Mouse (Mus musculus): ENCODE measurements around the gene Mmrn2. TPM values are rescaled to one million over a fixed set of nuclear protein-coding genes. Genes with fewer than 3 reads are reported as not detected.

The Mmrn2 gene
- polyA plus RNA-seq, 1 experiment from 2014 or later: 5.7 TPM

GRCm38 (mm10) chr14:34382921-34383704 lies 7.8 kb downstream of the Mmrn2 start:
- Histone ChIP-seq H3K4me3 (ENCODE audit: low read depth, low read length) (no peak overlapping the region), H3K4me2 (replicated peaks; ENCODE audit: low read depth) (no peak overlapping the region), H3K27ac (ENCODE audit: low read depth, low read length) (no peak overlapping the region), H3K4me1 (replicated peaks; ENCODE audit: control insufficient read depth, insufficient read depth, low read length) (no peaks in the 10 kb centered on the region), H3K36me3 (ENCODE audit: control insufficient read depth, insufficient read depth) (no peaks in the 10 kb centered on the region), H3K27me3 (replicated peaks; ENCODE audit: control insufficient read depth, insufficient read depth, low read length) (no peaks in the 10 kb centered on the region), H3K9me3 (ENCODE audit: control insufficient read depth) (no peaks in the 10 kb centered on the region), H3K9ac (ENCODE audit: low read depth, low read length) (no peak overlapping the region)
- no peak for ATAC-seq
- WGBS: 91% methylated on average over 9 of the region's 9 CpGs
- no peak for TF ChIP-seq CTCF (IDR thresholded peaks at IDR 0.05; ENCODE audit: low read depth)

DNA sequence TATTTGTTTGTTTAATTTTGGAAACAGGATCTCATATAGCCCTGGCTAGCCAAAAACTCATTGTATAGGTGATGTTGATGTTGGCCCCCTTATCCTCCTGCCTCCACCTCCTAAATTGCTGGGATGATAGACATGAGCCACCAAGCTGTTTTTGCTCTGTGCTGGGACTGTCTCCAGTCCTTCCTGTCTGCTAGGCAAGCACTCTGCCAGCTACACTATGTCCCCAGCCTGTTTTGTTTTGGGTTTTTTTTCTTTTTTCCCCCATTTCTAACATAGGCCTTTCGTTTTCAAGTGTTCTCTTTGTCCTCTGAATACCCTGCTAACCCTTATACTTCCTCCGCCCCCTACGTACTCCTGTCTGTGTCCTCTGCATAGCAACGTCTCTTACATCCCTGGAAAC lies 18.0 kb downstream of the Mmrn2 start:
- Histone ChIP-seq H3K4me3 (ENCODE audit: low read depth, low read length) (no peak overlapping the region), H3K4me2 (replicated peaks; ENCODE audit: low read depth) (no peak overlapping the region), H3K36me3 (ENCODE audit: control insufficient read depth, insufficient read depth) (no peaks in the 10 kb centered on the region), H3K27ac (ENCODE audit: low read depth, low read length) (no peak overlapping the region), H3K27me3 (replicated peaks; ENCODE audit: control insufficient read depth, insufficient read depth, low read length) (no peaks in the 10 kb centered on the region), H3K9me3 (ENCODE audit: control insufficient read depth) (no peaks in the 10 kb centered on the region), H3K4me1 (replicated peaks; ENCODE audit: control insufficient read depth, insufficient read depth, low read length) (no peaks in the 10 kb centered on the region), H3K9ac (ENCODE audit: low read depth, low read length) (no peak overlapping the region)
- ATAC-seq: no peak
- 69% methylated on average over 4 of the region's 4 CpGs for WGBS
- TF ChIP-seq CTCF (IDR thresholded peaks at IDR 0.05; ENCODE audit: low read depth): no peak

DNA sequence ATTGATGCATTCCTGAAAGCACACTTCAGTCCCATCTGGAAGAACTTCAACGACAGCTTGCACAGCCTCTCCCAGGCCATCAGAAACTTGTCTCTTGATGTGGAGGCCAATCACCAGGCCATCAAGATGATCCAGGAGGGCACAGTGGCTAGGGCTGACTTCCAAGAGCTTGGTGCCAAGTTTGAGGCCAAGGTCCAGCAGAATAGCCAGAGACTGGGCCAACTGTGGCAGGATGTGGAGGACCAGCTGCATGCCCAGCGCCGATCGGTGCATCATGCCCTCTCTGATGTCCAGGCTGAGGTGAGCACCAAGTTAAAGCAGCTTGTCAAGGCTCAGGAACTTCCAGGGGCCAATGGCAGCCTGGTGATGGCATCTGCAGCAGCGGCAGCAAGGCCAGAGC lies 22.6 kb downstream of the Mmrn2 start:
- Histone ChIP-seq H3K27me3 (replicated peaks; ENCODE audit: control insufficient read depth, insufficient read depth, low read length) (no peaks in the 10 kb centered on the region), H3K4me2 (replicated peaks; ENCODE audit: low read depth) (no peak overlapping the region), H3K9me3 (ENCODE audit: control insufficient read depth) (no peaks in the 10 kb centered on the region), H3K36me3 (ENCODE audit: control insufficient read depth, insufficient read depth) (peaks cover 9% of the 10 kb centered on the region; the same call in 1 of the 2 replicates), H3K9ac (ENCODE audit: low read depth, low read length) (no peak overlapping the region), H3K27ac (ENCODE audit: low read depth, low read length) (no peak overlapping the region), H3K4me3 (ENCODE audit: low read depth, low read length) (no peak overlapping the region), H3K4me1 (replicated peaks; ENCODE audit: control insufficient read depth, insufficient read depth, low read length) (no peaks in the 10 kb centered on the region)
- TF ChIP-seq CTCF (IDR thresholded peaks at IDR 0.05; ENCODE audit: low read depth): no peak
- ATAC-seq: no peak
- WGBS: 94% methylated on average over 5 of the region's 5 CpGs

DNA sequence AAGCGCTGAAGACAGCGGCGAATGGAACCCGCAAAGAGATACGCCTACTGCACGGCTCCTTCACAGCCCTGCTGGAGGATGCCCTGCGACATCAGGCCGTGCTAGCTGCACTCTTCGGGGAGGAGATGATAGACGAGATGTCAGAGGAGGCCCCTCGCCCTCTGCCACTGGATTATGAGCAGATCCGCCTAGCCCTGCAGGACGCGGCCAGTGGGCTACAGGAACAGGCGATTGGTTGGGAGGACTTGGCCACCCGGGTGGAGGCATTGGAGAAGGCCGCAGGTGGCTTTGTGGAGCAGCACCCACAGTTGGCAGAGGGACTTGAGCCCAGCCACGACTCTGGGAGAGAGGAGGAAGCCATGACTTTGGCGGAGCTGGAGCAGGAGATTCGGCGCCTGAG lies 23.6 kb downstream of the Mmrn2 start:
- WGBS: 90% methylated on average over 21 of the region's 21 CpGs
- TF ChIP-seq CTCF (IDR thresholded peaks at IDR 0.05; ENCODE audit: low read depth): no peak
- no peak overlapping the region for H3K4me2 ChIP-seq (replicated peaks; ENCODE audit: low read depth)
- peaks cover 9% of the 10 kb centered on the region; the same call in 1 of the 2 replicates for H3K36me3 ChIP-seq (ENCODE audit: control insufficient read depth, insufficient read depth)
- H3K4me1 ChIP-seq (replicated peaks; ENCODE audit: control insufficient read depth, insufficient read depth, low read length): no peaks in the 10 kb centered on the region
- H3K9ac ChIP-seq (ENCODE audit: low read depth, low read length): no peak overlapping the region
- no peak overlapping the region for H3K4me3 ChIP-seq (ENCODE audit: low read depth, low read length)
- no peaks in the 10 kb centered on the region for H3K27me3 ChIP-seq (replicated peaks; ENCODE audit: control insufficient read depth, insufficient read depth, low read length)
- H3K27ac ChIP-seq (ENCODE audit: low read depth, low read length): no peak overlapping the region
- no peaks in the 10 kb centered on the region for H3K9me3 ChIP-seq (ENCODE audit: control insufficient read depth)
- ATAC-seq: no peak

DNA sequence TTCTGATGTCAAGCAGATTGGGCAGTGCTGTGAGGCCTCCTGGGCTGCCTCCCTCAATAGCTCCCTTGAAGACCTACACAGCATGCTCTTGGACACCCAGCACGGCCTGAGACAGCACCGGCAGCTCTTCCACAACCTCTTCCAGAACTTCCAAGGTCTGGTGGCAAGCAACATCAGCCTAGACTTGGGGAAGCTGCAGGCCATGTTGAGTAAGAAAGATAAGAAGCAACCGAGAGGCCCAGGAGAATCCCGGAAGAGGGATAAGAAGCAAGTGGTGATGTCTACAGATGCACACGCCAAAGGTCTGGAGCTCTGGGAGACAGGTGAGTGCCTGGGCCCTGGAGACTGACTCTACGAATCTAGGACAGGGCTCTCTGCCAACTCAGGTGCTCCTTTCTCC lies 24.0 kb downstream of the Mmrn2 start:
- H3K4me2 ChIP-seq (replicated peaks; ENCODE audit: low read depth): no peak overlapping the region
- no peak for TF ChIP-seq CTCF (IDR thresholded peaks at IDR 0.05; ENCODE audit: low read depth)
- no peak for ATAC-seq

DNA sequence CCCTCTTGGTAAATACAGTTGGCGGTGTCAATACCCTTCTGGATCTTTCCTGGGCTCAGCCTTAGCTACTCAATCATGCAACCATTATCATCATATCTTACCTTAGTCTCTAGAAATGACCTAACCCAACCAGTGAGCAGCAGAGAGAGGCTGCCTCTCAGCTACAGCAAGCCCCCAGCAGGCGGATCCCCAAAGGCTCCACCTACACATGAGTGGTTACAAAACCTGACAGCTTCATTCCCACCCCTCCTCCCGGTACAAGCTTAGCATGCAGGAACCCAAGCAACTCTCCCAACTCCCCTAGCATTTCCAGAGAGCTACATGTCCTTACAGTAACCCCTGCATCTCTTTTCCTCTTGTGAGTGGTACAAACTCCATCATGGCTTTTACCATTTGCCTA lies 24.8 kb downstream of the Mmrn2 start:
- Histone ChIP-seq H3K9ac (ENCODE audit: low read depth, low read length) (no peak overlapping the region), H3K9me3 (ENCODE audit: control insufficient read depth) (no peaks in the 10 kb centered on the region), H3K4me2 (replicated peaks; ENCODE audit: low read depth) (no peak overlapping the region), H3K36me3 (ENCODE audit: control insufficient read depth, insufficient read depth) (peaks cover 9% of the 10 kb centered on the region; the same call in 1 of the 2 replicates), H3K27me3 (replicated peaks; ENCODE audit: control insufficient read depth, insufficient read depth, low read length) (no peaks in the 10 kb centered on the region), H3K4me3 (ENCODE audit: low read depth, low read length) (no peak overlapping the region), H3K4me1 (replicated peaks; ENCODE audit: control insufficient read depth, insufficient read depth, low read length) (no peaks in the 10 kb centered on the region), H3K27ac (ENCODE audit: low read depth, low read length) (no peak overlapping the region)
- WGBS: 88% methylated on average over 3 of the region's 3 CpGs
- no peak for ATAC-seq
- TF ChIP-seq CTCF (IDR thresholded peaks at IDR 0.05; ENCODE audit: low read depth): no peak

More for the DNA sequence above, 24.0 kb downstream of the Mmrn2 start:
- H3K9ac ChIP-seq (ENCODE audit: low read depth, low read length): no peak overlapping the region
- 92% methylated on average over 6 of the region's 6 CpGs for WGBS
- H3K9me3 ChIP-seq (ENCODE audit: control insufficient read depth): no peaks in the 10 kb centered on the region
- H3K36me3 ChIP-seq (ENCODE audit: control insufficient read depth, insufficient read depth): peaks cover 9% of the 10 kb centered on the region; the same call in 1 of the 2 replicates
- H3K27me3 ChIP-seq (replicated peaks; ENCODE audit: control insufficient read depth, insufficient read depth, low read length): no peaks in the 10 kb centered on the region
- no peak overlapping the region for H3K4me3 ChIP-seq (ENCODE audit: low read depth, low read length)
- no peak overlapping the region for H3K27ac ChIP-seq (ENCODE audit: low read depth, low read length)
- no peaks in the 10 kb centered on the region for H3K4me1 ChIP-seq (replicated peaks; ENCODE audit: control insufficient read depth, insufficient read depth, low read length)
